Mouse (Mus musculus): ENCODE measurements at regions not wholly inside any gene's neighbourhood (a gene's known extent, or its start where the extent isn't known, plus 50 kb on each side); places are given as distances from the start of the nearest gene placed in this dataset.

- no peak for ATAC-seq
These were observed 83.8 kb upstream of the Gm11146 start for GRCm38 (mm10) chr16:77685651-77686190.

- no peak for ATAC-seq
These were observed 82.6 kb upstream of the Gm11146 start for GRCm38 (mm10) chr16:77684521-77684920.

GRCm38 (mm10) chr16:77679234-77679633, 77.3 kb upstream of the Gm11146 start:
- ATAC-seq = no peak

- no peak for ATAC-seq
These were observed 74.9 kb upstream of the Gm11146 start for GRCm38 (mm10) chr16:77676805-77677204.

- no peak for ATAC-seq
These were observed 74.1 kb upstream of the Gm11146 start for GRCm38 (mm10) chr16:77675885-77676597.

GRCm38 (mm10) chr16:77671253-77671652, 69.4 kb upstream of the Gm11146 start:
- ATAC-seq = no peak

- ATAC-seq = no peak
These were observed 63.9 kb upstream of the Gm11146 start for GRCm38 (mm10) chr16:77665781-77666180.

GRCm38 (mm10) chr16:77662107-77662518, 60.2 kb upstream of the Gm11146 start:
- no peak for ATAC-seq

GRCm38 (mm10) chr16:77653306-77653705, 51.4 kb upstream of the Gm11146 start:
- no peak for ATAC-seq

Measured in inflammation-experienced regulatory T-cells, adult 6 months (primary cell).